Mouse (Mus musculus) CH12.LX (cell line): Measurements from ENCODE around the gene Pde1b.

Experiments used
- CHD2 ChIP-seq: IDR thresholded peaks from 2 replicates; pipeline ENCODE4 v1.6.1; 2011; ENCODE audit warnings: low read length, improper control_type of control experiment
- CTCF ChIP-seq, 2 experiments: IDR thresholded peaks in 1 of 2; conservative IDR thresholded peaks in 1 of 2; 2 replicates each; pipeline ENCODE4 v1.5.1; 2011 to 2012; ENCODE audit warnings: low read depth in 2 of 2, low read length in 2 of 2, improper control_type of control experiment in 1 of 2, inconsistent platforms in 1 of 2, mild to moderate bottlenecking in 1 of 2, moderate library complexity in 1 of 2
- E2F4 ChIP-seq: IDR thresholded peaks from 2 replicates; pipeline ENCODE4 v1.6.1; 2011; ENCODE audit warnings: low read depth, low read length, improper control_type of control experiment; ENCODE audit not compliant: insufficient replicate concordance
- EP300 ChIP-seq: IDR thresholded peaks from 2 replicates; pipeline ENCODE4 v1.6.1; 2011; ENCODE audit warnings: low read length, improper control_type of control experiment
- GABPA ChIP-seq: IDR thresholded peaks from 2 replicates; pipeline ENCODE4 v1.6.1; 2012; ENCODE audit warnings: low read depth, low read length, improper control_type of control experiment, inconsistent platforms; ENCODE audit not compliant: insufficient replicate concordance
- HCFC1 ChIP-seq: IDR thresholded peaks from 2 replicates; pipeline ENCODE4 v1.6.1; 2012; ENCODE audit warnings: low read depth, mild to moderate bottlenecking, inconsistent platforms, low read length, improper control_type of control experiment
- JUND ChIP-seq: conservative IDR thresholded peaks from 2 replicates; pipeline ENCODE4 v1.6.1; 2011; ENCODE audit warnings: low read depth, low read length, improper control_type of control experiment
- MAZ ChIP-seq: IDR thresholded peaks from 2 replicates; pipeline ENCODE4 v1.6.1; 2012; ENCODE audit warnings: low read depth, mild to moderate bottlenecking, inconsistent platforms, low read length, improper control_type of control experiment, moderate library complexity
- MEF2A ChIP-seq: IDR thresholded peaks from 2 replicates; pipeline ENCODE4 v1.6.1; 2014; ENCODE audit warnings: low read depth, mild to moderate bottlenecking, inconsistent platforms, low read length, improper control_type of control experiment, borderline replicate concordance
- POLR2A ChIP-seq: IDR thresholded peaks from 2 replicates; pipeline ENCODE4 v1.6.1; 2011; ENCODE audit warnings: low read depth, mild to moderate bottlenecking, improper control_type of control experiment, low read length
- RAD21 ChIP-seq: IDR thresholded peaks from 2 replicates; pipeline ENCODE4 v1.6.1; 2011; ENCODE audit warnings: low read depth, mild to moderate bottlenecking, low read length, improper control_type of control experiment, moderate library complexity
- SMC3 ChIP-seq: IDR thresholded peaks from 2 replicates; pipeline ENCODE4 v1.6.1; 2011; ENCODE audit warnings: low read depth, low read length, improper control_type of control experiment
- TCF12 ChIP-seq: IDR thresholded peaks from 2 replicates; pipeline ENCODE4 v1.6.1; 2014; ENCODE audit warnings: low read depth, mild to moderate bottlenecking, inconsistent platforms, low read length, improper control_type of control experiment
- USF1 ChIP-seq: IDR thresholded peaks from 2 replicates; pipeline ENCODE4 v1.6.1; 2014; ENCODE audit warnings: low read depth, mild to moderate bottlenecking, inconsistent platforms, low read length, improper control_type of control experiment

DNA sequence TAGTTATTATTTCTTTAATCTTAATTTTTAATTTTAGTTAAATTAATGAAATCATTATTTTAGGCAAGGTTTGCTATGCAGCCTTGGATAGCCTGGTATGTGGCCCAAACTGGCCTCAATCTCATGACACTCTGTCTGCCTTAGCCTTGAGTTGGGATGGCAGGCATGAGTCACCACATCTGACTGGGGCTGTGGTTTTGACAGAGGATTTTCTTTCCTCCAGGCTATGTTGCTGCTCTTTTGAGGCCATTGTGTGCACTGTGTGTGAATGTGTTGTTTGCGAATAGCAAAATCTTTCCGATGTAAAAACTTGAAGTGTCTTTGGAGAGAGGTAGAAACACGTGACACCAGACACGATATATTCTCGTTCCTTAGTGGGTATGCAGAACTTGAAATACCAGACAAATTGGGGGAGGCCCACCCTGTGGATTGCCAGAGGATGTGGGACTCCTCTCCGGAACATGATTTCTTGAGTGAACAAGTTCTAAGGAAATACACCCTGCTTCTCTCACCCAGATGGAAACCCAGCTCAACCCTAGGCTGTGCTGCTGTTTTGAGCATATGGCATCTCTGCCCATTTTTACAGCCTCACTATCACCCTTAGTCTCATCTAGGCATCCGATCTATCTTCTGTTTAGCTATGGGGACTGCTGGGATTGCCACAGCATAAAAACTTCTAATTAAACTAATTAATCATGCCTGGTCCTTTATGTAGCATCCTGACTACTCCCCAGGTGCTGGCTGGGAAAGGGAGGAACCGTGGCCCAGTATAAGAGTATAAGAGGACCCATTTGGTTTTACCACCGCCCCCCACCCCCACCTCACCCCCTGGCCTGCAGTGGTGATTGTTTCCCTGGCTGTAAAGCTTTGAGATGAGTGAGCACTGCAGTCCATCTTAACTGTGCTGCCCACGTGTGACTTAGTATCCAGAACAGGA lies 6.4 kb upstream of the Pde1b start:
- no peak for TF ChIP-seq SMC3
- no peak for TF ChIP-seq MAZ
- TF ChIP-seq CTCF (conservative IDR thresholded peaks at IDR 0.05 in 1 of 2, IDR thresholded peaks at IDR 0.05 in 1 of 2; ENCODE audit: low read depth in 2 of 2, low read length in 2 of 2): no peak
- no peak for TF ChIP-seq EP300
- TF ChIP-seq MEF2A: no peak
- no peak for TF ChIP-seq POLR2A
- no peak for TF ChIP-seq USF1
- TF ChIP-seq HCFC1: no peak
- no peak for TF ChIP-seq RAD21
- no peak for TF ChIP-seq TCF12
- TF ChIP-seq JUND: no peak
- no peak for TF ChIP-seq CHD2
- no peak for TF ChIP-seq GABPA
- no peak for TF ChIP-seq E2F4
